Mouse (Mus musculus): Measurements from ENCODE around the gene Nhej1. TPM values are rescaled to one million over a fixed set of nuclear protein-coding genes. Genes with fewer than 3 reads are reported as not detected.
A peak's percentile ranks its signal among the peaks of the same experiment; 100 is the strongest.

The Nhej1 gene
- polyA plus RNA-seq, 1 experiment, result 1.3 TPM

GRCm38 (mm10) chr1:75032041-75032440 lies 93.0 kb downstream of the Nhej1 start:
- no peak overlapping the region for H3K27ac ChIP-seq (ENCODE audit: insufficient read depth, low read length)
- 95% methylated on average over 10 of the region's 10 CpGs for WGBS
- TF ChIP-seq POLR2A (IDR thresholded peaks at IDR 0.05; ENCODE audit: low read depth, low read length) (no peak), CTCF (IDR thresholded peaks at IDR 0.05; ENCODE audit: extremely low read depth, insufficient read depth, insufficient read length, insufficient replicate concordance) (no peak)
- H3K4me1 ChIP-seq (ENCODE audit: control insufficient read depth, insufficient read depth, insufficient read length), result no peaks in the 10 kb centered on the region
- H3K4me3 ChIP-seq (ENCODE audit: extremely low read depth, insufficient read depth, insufficient read length), result no peak overlapping the region
- H3K36me3 ChIP-seq (ENCODE audit: control insufficient read depth, insufficient read depth, low read length), result no peaks in the 10 kb centered on the region
- no peak for DNase-seq (ENCODE audit: low read depth in 1 of 2, low spot score in 2 of 2)
- H3K27me3 ChIP-seq (ENCODE audit: control insufficient read depth, insufficient read depth, low read length), result no peaks in the 10 kb centered on the region

DNA sequence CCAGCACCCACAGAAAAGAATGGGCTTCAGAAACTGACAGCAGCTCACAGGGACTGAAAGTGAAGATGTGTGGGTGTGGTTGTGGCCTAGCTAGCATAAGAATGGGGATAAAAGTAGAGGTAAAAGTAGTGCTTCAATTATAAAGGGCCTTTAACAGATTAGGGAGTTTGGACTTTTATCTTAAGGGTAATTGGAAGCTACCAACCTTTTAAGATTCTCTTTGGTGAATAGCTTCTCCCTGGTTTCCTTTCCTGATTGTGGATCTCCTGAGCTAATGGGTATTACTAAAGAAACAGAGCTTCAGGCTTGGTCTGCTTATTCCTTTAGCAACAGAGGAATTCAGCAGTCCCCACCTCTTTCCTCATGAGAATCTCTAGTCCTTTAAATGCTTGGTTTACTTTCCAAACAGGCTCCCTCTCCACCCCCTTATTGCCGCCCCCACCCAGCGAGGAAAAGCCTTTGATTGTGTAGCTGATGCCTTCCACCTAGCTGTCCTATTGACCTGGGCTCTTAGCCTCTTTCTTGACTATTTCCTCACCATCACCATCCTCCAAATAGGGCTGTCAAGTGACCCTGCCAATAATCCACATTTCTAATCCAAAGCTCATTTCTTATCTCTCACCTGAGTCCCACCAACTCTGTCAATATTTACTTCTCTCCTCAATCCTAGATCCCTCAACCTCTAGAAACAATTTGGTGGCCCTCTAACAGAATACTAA lies 97.8 kb downstream of the Nhej1 start:
- WGBS, result 93% methylated on average over 2 of the region's 2 CpGs
- TF ChIP-seq POLR2A (IDR thresholded peaks at IDR 0.05; ENCODE audit: low read depth, low read length) (no peak), CTCF (IDR thresholded peaks at IDR 0.05; ENCODE audit: extremely low read depth, insufficient read depth, insufficient read length, insufficient replicate concordance) (no peak)
- no peak overlapping the region for H3K27ac ChIP-seq (ENCODE audit: insufficient read depth, low read length)
- H3K4me3 ChIP-seq (ENCODE audit: extremely low read depth, insufficient read depth, insufficient read length), result no peak overlapping the region
- DNase-seq (ENCODE audit: low read depth in 1 of 2, low spot score in 2 of 2), result no peak
- H3K36me3 ChIP-seq (ENCODE audit: control insufficient read depth, insufficient read depth, low read length), result no peaks in the 10 kb centered on the region
- H3K27me3 ChIP-seq (ENCODE audit: control insufficient read depth, insufficient read depth, low read length), result no peaks in the 10 kb centered on the region
- H3K4me1 ChIP-seq (ENCODE audit: control insufficient read depth, insufficient read depth, insufficient read length), result no peaks in the 10 kb centered on the region

GRCm38 (mm10) chr1:75024419-75025199 lies 100.4 kb downstream of the Nhej1 start:
- Histone ChIP-seq H3K36me3 (ENCODE audit: control insufficient read depth, insufficient read depth, low read length) (no peaks in the 10 kb centered on the region), H3K27ac (ENCODE audit: insufficient read depth, low read length) (no peak overlapping the region), H3K4me3 (ENCODE audit: extremely low read depth, insufficient read depth, insufficient read length) (no peak overlapping the region), H3K4me1 (ENCODE audit: control insufficient read depth, insufficient read depth, insufficient read length) (no peaks in the 10 kb centered on the region), H3K27me3 (ENCODE audit: control insufficient read depth, insufficient read depth, low read length) (no peaks in the 10 kb centered on the region)
- WGBS, result 91% methylated on average over 7 of the region's 7 CpGs
- no peak for DNase-seq (ENCODE audit: low read depth in 1 of 2, low spot score in 2 of 2)
- TF ChIP-seq POLR2A (IDR thresholded peaks at IDR 0.05; ENCODE audit: low read depth, low read length) (no peak), CTCF (IDR thresholded peaks at IDR 0.05; ENCODE audit: extremely low read depth, insufficient read depth, insufficient read length, insufficient replicate concordance) (no peak)

- H3K36me3 ChIP-seq (ENCODE audit: control insufficient read depth, insufficient read depth, low read length), result no peaks in the 10 kb centered on the region
- TF ChIP-seq CTCF (IDR thresholded peaks at IDR 0.05; ENCODE audit: extremely low read depth, insufficient read depth, insufficient read length, insufficient replicate concordance), result no peak
- TF ChIP-seq POLR2A (IDR thresholded peaks at IDR 0.05; ENCODE audit: low read depth, low read length), result no peak
- no peaks in the 10 kb centered on the region for H3K4me1 ChIP-seq (ENCODE audit: control insufficient read depth, insufficient read depth, insufficient read length)
- no peak overlapping the region for H3K27ac ChIP-seq (ENCODE audit: insufficient read depth, low read length)
- WGBS, result 92% methylated on average over 5 of the region's 5 CpGs
- no peak overlapping the region for H3K4me3 ChIP-seq (ENCODE audit: extremely low read depth, insufficient read depth, insufficient read length)
- no peak for DNase-seq (ENCODE audit: low read depth in 1 of 2, low spot score in 2 of 2)
- H3K27me3 ChIP-seq (ENCODE audit: control insufficient read depth, insufficient read depth, low read length), result no peaks in the 10 kb centered on the region
These were observed 102.8 kb downstream of the Nhej1 start for GRCm38 (mm10) chr1:75022216-75022615.

DNA sequence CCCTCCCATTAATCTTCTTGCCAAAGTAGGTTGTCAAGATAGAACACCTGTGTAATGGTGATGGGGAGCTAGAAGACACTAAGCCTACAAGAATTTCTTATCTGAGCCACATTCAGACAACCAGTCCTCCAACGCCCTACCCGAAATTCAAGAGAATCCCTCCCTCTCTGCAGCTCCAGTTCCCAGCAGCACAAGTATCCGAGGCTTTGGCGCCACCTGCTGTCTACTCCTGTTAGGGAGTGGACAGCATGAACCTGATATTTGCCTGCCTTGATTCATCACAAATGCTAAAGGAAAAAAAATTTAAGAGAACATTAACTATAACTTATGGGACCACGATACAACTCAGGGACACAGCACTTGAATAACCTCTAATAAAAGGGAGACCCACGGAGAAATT lies 108.2 kb downstream of the Nhej1 start:
- TF ChIP-seq POLR2A (IDR thresholded peaks at IDR 0.05; ENCODE audit: low read depth, low read length), result no peak
- peak; percentile 58; the same call in 1 of the 2 replicates for TF ChIP-seq CTCF (IDR thresholded peaks at IDR 0.05; ENCODE audit: extremely low read depth, insufficient read depth, insufficient read length, insufficient replicate concordance)
- Histone ChIP-seq H3K27ac (ENCODE audit: insufficient read depth, low read length) (no peak overlapping the region), H3K4me3 (ENCODE audit: extremely low read depth, insufficient read depth, insufficient read length) (no peak overlapping the region), H3K27me3 (ENCODE audit: control insufficient read depth, insufficient read depth, low read length) (no peaks in the 10 kb centered on the region), H3K36me3 (ENCODE audit: control insufficient read depth, insufficient read depth, low read length) (no peaks in the 10 kb centered on the region), H3K4me1 (ENCODE audit: control insufficient read depth, insufficient read depth, insufficient read length) (no peaks in the 10 kb centered on the region)
- 9% methylated on average over 6 of the region's 6 CpGs for WGBS
- peak; percentile 8 to 43 for DNase-seq (ENCODE audit: low read depth in 1 of 2, low spot score in 2 of 2)

- DNase-seq (ENCODE audit: low read depth in 1 of 2, low spot score in 2 of 2), result no peak
- no peak overlapping the region for H3K4me3 ChIP-seq (ENCODE audit: extremely low read depth, insufficient read depth, insufficient read length)
- H3K27ac ChIP-seq (ENCODE audit: insufficient read depth, low read length), result no peak overlapping the region
- no peaks in the 10 kb centered on the region for H3K27me3 ChIP-seq (ENCODE audit: control insufficient read depth, insufficient read depth, low read length)
- 70% methylated on average over 13 of the region's 13 CpGs for WGBS
- no peaks in the 10 kb centered on the region for H3K36me3 ChIP-seq (ENCODE audit: control insufficient read depth, insufficient read depth, low read length)
- no peaks in the 10 kb centered on the region for H3K4me1 ChIP-seq (ENCODE audit: control insufficient read depth, insufficient read depth, insufficient read length)
- TF ChIP-seq POLR2A (IDR thresholded peaks at IDR 0.05; ENCODE audit: low read depth, low read length) (no peak), CTCF (IDR thresholded peaks at IDR 0.05; ENCODE audit: extremely low read depth, insufficient read depth, insufficient read length, insufficient replicate concordance) (no peak)
These were observed 109.3 kb downstream of the Nhej1 start for GRCm38 (mm10) chr1:75015551-75016265.

Data from spleen, adult 2 months (tissue).